Mouse (Mus musculus) heart, embryonic 11.5 days (tissue): ENCODE measurements at regions not wholly inside any gene's neighbourhood (a gene's known extent, or its start where the extent isn't known, plus 50 kb on each side); places are given as distances from the start of the nearest gene placed in this dataset.

Experiments
- ATAC-seq: fragments of 200-750 bp; cut with Nextera tagmentation; replicated peaks from 2 replicates; pipeline ENCODE4 v1.8.0; 2017; ENCODE audit warnings: moderate library complexity; ENCODE audit not compliant: insufficient number of reproducible peaks, low FRiP score, low TSS enrichment
- H3K27ac ChIP-seq: fragments of 300-500 bp; sonication (generic); 2 replicates; pipeline ENCODE4 v1.5.1; 2014; ENCODE audit warnings: mild to moderate bottlenecking, low read depth, low read length
- H3K27me3 ChIP-seq: fragments of 300-500 bp; sonication (generic); 2 replicates; pipeline ENCODE4 v1.6.1; 2014; ENCODE audit warnings: mild to moderate bottlenecking, low read length, mixed read lengths; ENCODE audit not compliant: control insufficient read depth, insufficient read depth
- H3K36me3 ChIP-seq: fragments of 300-500 bp; sonication (generic); 2 replicates; pipeline ENCODE4 v1.6.1; 2014; ENCODE audit warnings: mild to moderate bottlenecking, low read length, moderate library complexity, mixed read lengths; ENCODE audit not compliant: control insufficient read depth, insufficient read depth
- H3K4me1 ChIP-seq: fragments of 300-500 bp; sonication (generic); 2 replicates; pipeline ENCODE4 v1.6.1; 2014; ENCODE audit warnings: low read length; ENCODE audit not compliant: control insufficient read depth, insufficient read depth
- H3K4me2 ChIP-seq: fragments of 300-500 bp; sonication (generic); 2 replicates; pipeline ENCODE4 v1.6.1; 2014; ENCODE audit warnings: mild to moderate bottlenecking, moderate library complexity
- H3K4me3 ChIP-seq: fragments of 300-500 bp; sonication (generic); 2 replicates; pipeline ENCODE4 v1.5.1; 2014; ENCODE audit warnings: low read depth, low read length
- H3K9ac ChIP-seq: fragments of 300-500 bp; sonication (generic); 2 replicates; pipeline ENCODE4 v1.6.1; 2014; ENCODE audit warnings: mild to moderate bottlenecking, low read depth, low read length, moderate library complexity
- H3K9me3 ChIP-seq: fragments of 300-500 bp; sonication (generic); replicated peaks from 2 replicates; pipeline ENCODE4 v1.6.1; 2016; ENCODE audit warnings: low read length; ENCODE audit not compliant: control insufficient read depth
- WGBS: fragments of 180-500 bp; shearing (Covaris S2); extraction: QIAGEN DNeasy Blood & Tissue Kit; methylation state at CpG from one replicate; pipeline ENCODE4 v1.1.7; 2014; ENCODE audit not compliant: insufficient replicate concordance; 5-methylcytosine and 5-hydroxymethylcytosine counted together

DNA sequence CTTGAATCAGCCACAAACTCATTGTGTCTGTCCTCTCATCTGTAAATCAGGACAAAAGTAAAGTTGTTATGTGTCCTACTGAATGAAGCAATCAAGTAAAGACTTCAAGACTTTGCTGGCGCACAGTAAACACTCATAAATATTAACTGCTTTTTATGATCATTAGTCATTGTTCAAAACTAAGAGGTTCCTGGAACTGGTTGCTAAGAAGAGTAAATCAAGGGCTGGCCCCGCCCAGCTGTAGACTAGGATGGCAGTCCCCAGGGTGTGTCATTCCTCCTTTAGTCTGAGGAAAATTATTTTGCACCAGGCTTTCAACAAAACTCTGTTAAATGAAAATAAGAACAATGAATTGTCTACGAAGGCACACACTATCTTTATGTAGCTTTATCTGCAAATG lies 113.0 kb downstream of the Cog6 start:
- H3K9ac ChIP-seq = no peak overlapping the region
- peaks cover 2% of the 10 kb centered on the region; the same call in 1 of the 2 replicates for H3K4me1 ChIP-seq
- WGBS = 85% methylated on average over 3 of the region's 3 CpGs
- no peak overlapping the region for H3K4me3 ChIP-seq
- no peaks in the 10 kb centered on the region for H3K27me3 ChIP-seq
- H3K4me2 ChIP-seq = no peak overlapping the region
- no peak overlapping the region for H3K27ac ChIP-seq
- ATAC-seq = no peak
- no peaks in the 10 kb centered on the region for H3K9me3 ChIP-seq
- no peaks in the 10 kb centered on the region for H3K36me3 ChIP-seq

DNA sequence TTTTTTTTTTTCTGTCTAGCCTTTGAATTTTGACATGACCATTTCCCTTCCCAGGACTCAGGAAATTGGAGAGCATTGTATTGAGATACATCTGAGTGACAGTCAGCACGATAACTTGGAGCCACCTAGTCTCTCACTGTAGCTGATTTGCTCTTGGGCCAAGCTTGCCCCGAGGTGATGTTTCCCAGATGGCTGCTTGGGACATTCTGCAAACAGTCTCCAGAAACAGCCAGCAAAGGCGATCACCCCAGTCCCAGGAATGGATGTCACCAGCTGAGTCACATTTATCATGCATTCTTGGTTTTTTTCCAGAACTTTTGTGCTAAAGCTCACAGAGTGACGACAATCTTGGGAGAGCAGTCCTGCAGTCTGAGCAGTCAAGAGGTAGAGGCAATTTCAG lies 119.4 kb downstream of the Cog6 start:
- Histone ChIP-seq H3K4me3 (no peak overlapping the region), H3K4me1 (no peaks in the 10 kb centered on the region; the same call in none of the 2 replicates), H3K9ac (no peak overlapping the region), H3K27ac (0 out of 2 replicates have a peak overlapping the region, but pooled peaks have one; percentile 62), H3K36me3 (no peaks in the 10 kb centered on the region), H3K4me2 (no peak overlapping the region), H3K27me3 (no peaks in the 10 kb centered on the region), H3K9me3 (no peaks in the 10 kb centered on the region)
- 20% methylated on average over 4 of the region's 4 CpGs for WGBS
- ATAC-seq = no peak; the same call in 1 of the 2 replicates

- 76% methylated on average over 7 of the region's 7 CpGs for WGBS
- no peaks in the 10 kb centered on the region for H3K27me3 ChIP-seq
These were observed 120.6 kb downstream of the Cog6 start for GRCm38 (mm10) chr3:52896462-52896861.

DNA sequence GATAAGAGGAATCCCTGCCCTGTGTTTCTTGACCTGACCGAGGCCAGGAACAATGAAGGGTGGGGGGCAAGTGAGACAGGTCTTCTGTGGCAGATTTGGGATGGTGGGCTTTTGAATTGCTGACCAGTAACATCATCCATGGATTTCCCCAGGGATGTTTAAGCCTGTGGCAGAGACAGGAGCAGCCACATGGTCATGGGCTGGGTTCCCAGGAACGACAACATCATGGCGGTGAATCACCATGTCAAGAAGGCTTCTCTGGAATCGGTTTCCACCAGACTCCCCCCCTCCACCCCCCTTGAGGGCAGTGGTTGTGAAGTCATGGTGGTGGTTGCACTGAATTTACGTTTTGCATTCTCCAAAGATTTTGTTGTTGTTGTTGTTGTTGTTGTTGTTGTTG lies 121.3 kb downstream of the Cog6 start:
- H3K27me3 ChIP-seq = no peaks in the 10 kb centered on the region
- H3K4me3 ChIP-seq = no peak overlapping the region
- no peaks in the 10 kb centered on the region for H3K9me3 ChIP-seq
- WGBS = 84% methylated on average over 5 of the region's 5 CpGs
- peaks cover 3% of the 10 kb centered on the region; the same call in 1 of the 2 replicates for H3K4me1 ChIP-seq
- no peak overlapping the region for H3K9ac ChIP-seq
- no peak overlapping the region for H3K27ac ChIP-seq
- no peaks in the 10 kb centered on the region for H3K36me3 ChIP-seq
- no peak for ATAC-seq
- H3K4me2 ChIP-seq = no peak overlapping the region

More at GRCm38 (mm10) chr3:52896462-52896861, 120.6 kb downstream of the Cog6 start:
- ATAC-seq = no peak
- Histone ChIP-seq H3K4me2 (no peak overlapping the region), H3K9ac (no peak overlapping the region), H3K27ac (peak overlapping the region; percentile 62; the same call in 1 of the 2 replicates), H3K36me3 (no peaks in the 10 kb centered on the region), H3K9me3 (no peaks in the 10 kb centered on the region), H3K4me3 (no peak overlapping the region), H3K4me1 (peaks cover 1% of the 10 kb centered on the region; the same call in 1 of the 2 replicates)

GRCm38 (mm10) chr3:52894812-52895211 lies 122.2 kb downstream of the Cog6 start:
- no peaks in the 10 kb centered on the region for H3K27me3 ChIP-seq
- peaks cover 3% of the 10 kb centered on the region; the same call in 1 of the 2 replicates for H3K4me1 ChIP-seq
- ATAC-seq = no peak
- H3K27ac ChIP-seq = no peak overlapping the region
- no peaks in the 10 kb centered on the region for H3K9me3 ChIP-seq
- no peaks in the 10 kb centered on the region for H3K36me3 ChIP-seq
- H3K4me2 ChIP-seq = no peak overlapping the region
- H3K4me3 ChIP-seq = no peak overlapping the region
- WGBS = 69% methylated on average over 2 of the region's 2 CpGs
- H3K9ac ChIP-seq = no peak overlapping the region

- Histone ChIP-seq H3K9ac (no peak overlapping the region), H3K27ac (no peak overlapping the region), H3K27me3 (no peaks in the 10 kb centered on the region), H3K4me2 (no peak overlapping the region), H3K4me1 (0 out of 2 replicates have a peak, but pooled peaks cover 3% of the 10 kb centered on the region), H3K4me3 (no peak overlapping the region), H3K36me3 (no peaks in the 10 kb centered on the region), H3K9me3 (no peaks in the 10 kb centered on the region)
- ATAC-seq = no peak
- 70% methylated on average over 4 of the region's 4 CpGs for WGBS
These were observed 127.8 kb downstream of the Cog6 start for GRCm38 (mm10) chr3:52889156-52889715.

GRCm38 (mm10) chr3:52881981-52882380 lies 135.1 kb downstream of the Cog6 start:
- H3K9me3 ChIP-seq = no peaks in the 10 kb centered on the region
- no peaks in the 10 kb centered on the region for H3K27me3 ChIP-seq
- H3K4me2 ChIP-seq = no peak overlapping the region
- 51% methylated on average over 3 of the region's 3 CpGs for WGBS
- H3K4me3 ChIP-seq = no peak overlapping the region
- H3K36me3 ChIP-seq = no peaks in the 10 kb centered on the region
- no peak for ATAC-seq
- no peak overlapping the region for H3K27ac ChIP-seq
- H3K4me1 ChIP-seq = peaks cover 6% of the 10 kb centered on the region
- no peak overlapping the region for H3K9ac ChIP-seq

DNA sequence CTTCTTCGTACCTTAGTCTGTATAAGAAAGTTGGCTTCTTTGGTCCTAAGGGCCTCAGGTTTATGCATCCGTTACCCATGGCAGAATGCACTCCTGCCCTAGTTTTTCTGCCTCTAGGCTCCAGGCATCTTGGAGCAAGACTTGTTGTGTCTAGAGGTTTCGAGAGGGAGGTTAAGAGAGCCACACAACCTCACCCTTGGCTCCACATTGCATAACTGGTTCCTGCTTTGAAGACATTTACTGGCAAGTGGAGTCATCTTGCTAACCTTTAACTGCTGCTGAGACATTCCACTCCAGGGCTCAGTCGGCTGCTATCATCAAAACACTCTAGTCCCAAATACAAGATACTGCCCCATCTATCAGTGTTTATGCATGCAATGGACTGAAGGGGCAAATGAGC lies 135.9 kb downstream of the Cog6 start:
- Histone ChIP-seq H3K27ac (no peak overlapping the region), H3K9me3 (no peaks in the 10 kb centered on the region), H3K4me2 (no peak overlapping the region), H3K27me3 (no peaks in the 10 kb centered on the region), H3K4me3 (no peak overlapping the region), H3K4me1 (peaks cover 6% of the 10 kb centered on the region), H3K9ac (no peak overlapping the region), H3K36me3 (no peaks in the 10 kb centered on the region)
- ATAC-seq = no peak
- WGBS = 62% methylated on average over 4 of the region's 4 CpGs

DNA sequence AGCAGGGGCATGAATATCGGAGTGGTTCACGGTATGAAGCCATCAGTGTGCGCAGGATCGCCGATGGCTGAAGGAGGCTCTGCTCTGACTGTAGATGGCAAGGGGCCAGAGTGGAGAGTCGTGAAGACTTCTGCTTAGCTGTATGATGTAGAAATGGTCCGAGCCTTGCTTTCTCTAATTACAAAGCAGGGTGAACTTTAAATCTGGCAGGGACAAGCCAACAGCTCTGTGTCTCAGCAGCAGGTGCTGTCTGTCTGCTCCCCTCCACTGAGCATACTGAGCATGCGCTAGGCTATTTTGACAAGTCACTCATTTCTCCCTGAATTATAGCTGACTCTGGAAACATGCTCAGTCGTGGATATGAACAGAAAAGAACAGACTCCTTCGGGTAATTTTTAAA lies 137.3 kb downstream of the Cog6 start:
- no peak for ATAC-seq

More for the DNA sequence above, 137.3 kb downstream of the Cog6 start:
- H3K36me3 ChIP-seq = no peaks in the 10 kb centered on the region
- H3K27ac ChIP-seq = no peak overlapping the region
- no peak overlapping the region for H3K9ac ChIP-seq
- H3K4me1 ChIP-seq = peaks cover 6% of the 10 kb centered on the region
- H3K9me3 ChIP-seq = no peaks in the 10 kb centered on the region
- no peak overlapping the region for H3K4me2 ChIP-seq
- 80% methylated on average over 10 of the region's 10 CpGs for WGBS
- H3K27me3 ChIP-seq = no peaks in the 10 kb centered on the region
- H3K4me3 ChIP-seq = no peak overlapping the region
